Mouse (Mus musculus) forebrain, embryonic 15.5 days (tissue): ENCODE data around the gene Ocm. TPM values are rescaled to one million over a fixed set of nuclear protein-coding genes. Genes with fewer than 3 reads are reported as not detected.

ENCODE experiments used
- ATAC-seq: fragments of 200-750 bp; cut with Nextera tagmentation; replicated peaks from 2 replicates; pipeline ENCODE4 v1.8.0; 2017; ENCODE audit warnings: mild to moderate bottlenecking, moderate TSS enrichment, moderate library complexity
- H3K27ac ChIP-seq: fragments of 300-500 bp; sonication (generic); replicated peaks from 2 replicates; pipeline ENCODE4 v1.5.1; 2015; ENCODE audit warnings: mild to moderate bottlenecking, inconsistent platforms
- H3K27me3 ChIP-seq: fragments of 300-500 bp; sonication (generic); 2 replicates; pipeline ENCODE4 v1.6.1; 2015; ENCODE audit warnings: inconsistent platforms
- H3K36me3 ChIP-seq: fragments of 300-500 bp; sonication (generic); 2 replicates; pipeline ENCODE4 v1.6.1; 2015; ENCODE audit warnings: mild to moderate bottlenecking, inconsistent platforms
- H3K4me1 ChIP-seq: fragments of 300-500 bp; sonication (generic); 2 replicates; pipeline ENCODE4 v1.6.1; 2015; ENCODE audit warnings: inconsistent platforms
- H3K4me2 ChIP-seq: fragments of 300-500 bp; sonication (generic); replicated peaks from 2 replicates; pipeline ENCODE4 v1.6.1; 2015; ENCODE audit warnings: mild to moderate bottlenecking, inconsistent platforms
- H3K4me3 ChIP-seq: fragments of 300-500 bp; sonication (generic); 2 replicates; pipeline ENCODE4 v1.5.1; 2015; ENCODE audit warnings: mild to moderate bottlenecking, inconsistent platforms
- H3K9ac ChIP-seq: fragments of 300-500 bp; sonication (generic); replicated peaks from 2 replicates; pipeline ENCODE4 v1.6.1; 2015; ENCODE audit warnings: mild to moderate bottlenecking, inconsistent platforms
- H3K9me3 ChIP-seq: fragments of 300-500 bp; sonication (generic); 2 replicates; pipeline ENCODE4 v1.6.1; 2016; ENCODE audit warnings: inconsistent platforms
- WGBS: fragments of 180-500 bp; shearing (Covaris S2); methylation state at CpG from one replicate; pipeline ENCODE4 v1.1.7; 2015; ENCODE audit warnings: mixed read lengths; 5-methylcytosine and 5-hydroxymethylcytosine counted together
- polyA plus RNA-seq: library from polyadenylated mRNA; unstranded; fragments of >200 nt; fragmentation: Nextera tagmentation; extraction: Ambion mirVana; gene quantifications from 2 replicates; pipeline ENCODE4 v1.2.1, GENCODE M21; 2015

Ocm gene
- polyA plus RNA-seq, 1 experiment from 2014 or later: not detected

GRCm38 (mm10) chr5:143975631-143975933 lies 50.9 kb downstream of the Ocm start:
- H3K4me1 ChIP-seq: no peaks in the 10 kb centered on the region
- H3K4me3 ChIP-seq: no peak overlapping the region
- H3K27ac ChIP-seq: no peak overlapping the region
- H3K9ac ChIP-seq: no peak overlapping the region
- ATAC-seq: peak; percentile 26; the same call in 1 of the 2 replicates
- H3K27me3 ChIP-seq: no peaks in the 10 kb centered on the region
- H3K36me3 ChIP-seq: no peaks in the 10 kb centered on the region
- 68% methylated on average over 2 of the region's 2 CpGs for WGBS
- no peak overlapping the region for H3K4me2 ChIP-seq
- no peaks in the 10 kb centered on the region for H3K9me3 ChIP-seq

- ATAC-seq: peak; percentile 61; the same call in 1 of the 2 replicates
- 48% methylated on average over 4 of the region's 4 CpGs for WGBS
- Histone ChIP-seq H3K36me3 (no peaks in the 10 kb centered on the region), H3K4me3 (no peak overlapping the region), H3K27me3 (no peaks in the 10 kb centered on the region), H3K4me2 (no peak overlapping the region), H3K9me3 (no peaks in the 10 kb centered on the region), H3K27ac (no peak overlapping the region), H3K4me1 (no peaks in the 10 kb centered on the region), H3K9ac (no peak overlapping the region)
Observed at GRCm38 (mm10) chr5:143974931-143975630, 51.4 kb downstream of the Ocm start.

GRCm38 (mm10) chr5:143972628-143973027 lies 53.8 kb downstream of the Ocm start:
- ATAC-seq: no peak
- no peaks in the 10 kb centered on the region for H3K27me3 ChIP-seq

More at GRCm38 (mm10) chr5:143972628-143973027, 53.8 kb downstream of the Ocm start:
- Histone ChIP-seq H3K4me2 (no peak overlapping the region), H3K4me3 (no peak overlapping the region), H3K9me3 (no peaks in the 10 kb centered on the region), H3K27ac (no peak overlapping the region), H3K36me3 (no peaks in the 10 kb centered on the region), H3K4me1 (no peaks in the 10 kb centered on the region), H3K9ac (no peak overlapping the region)
- 76% methylated on average over 3 of the region's 3 CpGs for WGBS

Other genes starting within 250 kb of the Ocm start
- gene Eif2ak1, start 208.9 kb downstream of the Ocm start, polyA plus RNA-seq: 46.7 and 47.5 TPM in 2 replicates
- 0.50 and 0.55 TPM in 2 replicates for gene Ankrd61, start 129.0 kb downstream of the Ocm start, polyA plus RNA-seq
- gene Aimp2, start 116.8 kb downstream of the Ocm start, polyA plus RNA-seq: 86.5 and 92.8 TPM in 2 replicates
- 30.2 and 30.7 TPM in 2 replicates for gene Pms2, start 116.7 kb downstream of the Ocm start, polyA plus RNA-seq
- gene Gm42421, start 98.5 kb downstream of the Ocm start, polyA plus RNA-seq: 1.5 and 2.2 TPM in 2 replicates
- gene Rsph10b, start 93.6 kb downstream of the Ocm start, polyA plus RNA-seq: 1.9 and 2.1 TPM in 2 replicates
- gene Ccz1, start 11.8 kb downstream of the Ocm start, polyA plus RNA-seq: 90.9 and 94.3 TPM in 2 replicates
- gene Lmtk2, start 73.8 kb upstream of the Ocm start, polyA plus RNA-seq: 8.4 and 9.1 TPM in 2 replicates
- gene Bhlha15, start 163.6 kb upstream of the Ocm start, polyA plus RNA-seq: 0.05 and 0.14 TPM in 2 replicates
- 46.3 and 50.8 TPM in 2 replicates for gene Tecpr1, start 196.9 kb upstream of the Ocm start, polyA plus RNA-seq
- gene Bri3, start 217.8 kb upstream of the Ocm start, polyA plus RNA-seq: 111 and 115 TPM in 2 replicates